Mouse (Mus musculus): ENCODE measurements around the gene Tec. TPM values are rescaled to one million over a fixed set of nuclear protein-coding genes. Genes with fewer than 3 reads are reported as not detected.
"Not testable (repeated sequence)": the region's sequence is repeated elsewhere in the genome, so short reads cannot be mapped to it uniquely, and the experiment has no call there.

The Tec gene
- total RNA-seq, 2 experiments from 2014 or later: 11.0 to 16.9 TPM

- intact Hi-C loops (cut with DNase I): no loop called here
- no peak for DNase-seq
Measured at GRCm38 (mm10) chr5:72829506-72830067, 38.7 kb downstream of the Tec start.

GRCm38 (mm10) chr5:72828401-72828800, 39.9 kb downstream of the Tec start:
- intact Hi-C loops (cut with DNase I): no loop called here
- no peak for DNase-seq

- DNase-seq: no peak
- intact Hi-C loops (cut with DNase I): no loop called here
Measured at GRCm38 (mm10) chr5:72827435-72827834, 40.8 kb downstream of the Tec start.

- intact Hi-C loops (cut with DNase I): no loop called here
Measured at GRCm38 (mm10) chr5:72826445-72826844, 41.8 kb downstream of the Tec start.

GRCm38 (mm10) chr5:72820651-72821050, 47.6 kb downstream of the Tec start:
- no peak for DNase-seq
- intact Hi-C loops (cut with DNase I): no loop called here

More at GRCm38 (mm10) chr5:72826445-72826844, 41.8 kb downstream of the Tec start:
- DNase-seq: no peak

- DNase-seq: no peak
- intact Hi-C loops (cut with DNase I): no loop called here
Measured at GRCm38 (mm10) chr5:72820036-72820640, 48.1 kb downstream of the Tec start.

- intact Hi-C loops (cut with DNase I): no loop called here
- DNase-seq: no peak
Measured at GRCm38 (mm10) chr5:72818513-72819180, 49.6 kb downstream of the Tec start.

GRCm38 (mm10) chr5:72817523-72818091, 50.7 kb downstream of the Tec start:
- DNase-seq: no peak
- intact Hi-C loops (cut with DNase I): no loop called here

GRCm38 (mm10) chr5:72816960-72817359, 51.3 kb downstream of the Tec start:
- DNase-seq; intact Hi-C loops (cut with DNase I): not testable (repeated sequence)

GRCm38 (mm10) chr5:72816491-72816890, 51.8 kb downstream of the Tec start:
- intact Hi-C loops (cut with DNase I): no loop called here
- DNase-seq: no peak

- DNase-seq: no peak
- intact Hi-C loops (cut with DNase I): no loop called here
Measured at GRCm38 (mm10) chr5:72816046-72816445, 52.2 kb downstream of the Tec start.

- intact Hi-C loops (cut with DNase I): no loop called here
- no peak for DNase-seq
Measured at GRCm38 (mm10) chr5:72815361-72815760, 52.9 kb downstream of the Tec start.

GRCm38 (mm10) chr5:72814072-72814471, 54.2 kb downstream of the Tec start:
- DNase-seq: no peak
- intact Hi-C loops (cut with DNase I): no loop called here

- DNase-seq: no peak
- intact Hi-C loops (cut with DNase I): no loop called here
Measured at GRCm38 (mm10) chr5:72812908-72813307, 55.4 kb downstream of the Tec start.

GRCm38 (mm10) chr5:72812328-72812727, 56.0 kb downstream of the Tec start:
- intact Hi-C loops (cut with DNase I): no loop called here
- DNase-seq: no peak

- no peak for DNase-seq
- intact Hi-C loops (cut with DNase I): no loop called here
Measured at GRCm38 (mm10) chr5:72811397-72811796, 56.9 kb downstream of the Tec start.

GRCm38 (mm10) chr5:72810990-72811389, 57.3 kb downstream of the Tec start:
- no peak for DNase-seq
- intact Hi-C loops (cut with DNase I): no loop called here

GRCm38 (mm10) chr5:72809480-72809879, 58.8 kb downstream of the Tec start:
- no peak for DNase-seq
- intact Hi-C loops (cut with DNase I): no loop called here

GRCm38 (mm10) chr5:72808456-72809111, 59.7 kb downstream of the Tec start:
- no peak for DNase-seq
- intact Hi-C loops (cut with DNase I): no loop called here

GRCm38 (mm10) chr5:72802851-72803250, 65.4 kb downstream of the Tec start:
- intact Hi-C loops (cut with DNase I): loop anchor here (5.0 kb wide), 1 partner anchor 64 kb away; the partner anchor contains the start of gene Tec
- no peak for DNase-seq

GRCm38 (mm10) chr5:72798563-72798962, 69.7 kb downstream of the Tec start:
- DNase-seq: no peak
- intact Hi-C loops (cut with DNase I): no loop called here

Measured in heart, postnatal 36 days (tissue).